Mouse (Mus musculus) lung, embryonic 14.5 days (tissue): ENCODE measurements around the gene Aff3. TPM values are rescaled to one million over a fixed set of nuclear protein-coding genes. Genes with fewer than 3 reads are reported as not detected.

Experiments
- ATAC-seq: fragments of 200-750 bp; cut with Nextera tagmentation; 2 replicates; pipeline ENCODE4 v1.8.0; 2017; ENCODE audit warnings: mild to moderate bottlenecking, moderate TSS enrichment, moderate library complexity; ENCODE audit not compliant: insufficient read depth
- DNase-seq: peaks from one replicate; pipeline ENCODE4 v3.0.0-alpha.2; 2015
- H3K27ac ChIP-seq: fragments of 300-500 bp; sonication (generic); 2 replicates; pipeline ENCODE4 v1.5.1; 2014; ENCODE audit warnings: low read depth, mild to moderate bottlenecking, moderate library complexity
- H3K27me3 ChIP-seq: fragments of 300-500 bp; sonication (generic); 2 replicates; pipeline ENCODE4 v1.6.1; 2014; ENCODE audit warnings: low read length, control low read depth; ENCODE audit not compliant: insufficient read depth
- H3K36me3 ChIP-seq: fragments of 300-500 bp; sonication (generic); 2 replicates; pipeline ENCODE4 v1.6.1; 2014; ENCODE audit warnings: control low read depth; ENCODE audit not compliant: insufficient read depth
- H3K4me1 ChIP-seq: fragments of 300-500 bp; sonication (generic); 2 replicates; pipeline ENCODE4 v1.6.1; 2014; ENCODE audit warnings: antibody characterized with exemption, control low read depth; ENCODE audit not compliant: insufficient read depth
- H3K4me2 ChIP-seq: fragments of 300-500 bp; sonication (generic); 2 replicates; pipeline ENCODE4 v1.6.1; 2014; ENCODE audit warnings: mild to moderate bottlenecking
- H3K4me3 ChIP-seq: fragments of 300-500 bp; sonication (generic); 2 replicates; pipeline ENCODE4 v1.5.1; 2014; ENCODE audit warnings: low read depth, low read length
- H3K9ac ChIP-seq: fragments of 300-500 bp; sonication (generic); 2 replicates; pipeline ENCODE4 v1.6.1; 2014
- H3K9me3 ChIP-seq: fragments of 300-500 bp; sonication (generic); 2 replicates; pipeline ENCODE4 v1.6.1; 2016; ENCODE audit warnings: low read depth, low read length, control low read depth
- CTCF ChIP-seq: IDR thresholded peaks from 2 replicates; pipeline ENCODE4 v1.5.1; 2016; ENCODE audit warnings: antibody characterized with exemption, low read depth
- WGBS: fragments of 180-500 bp; shearing (Covaris S2); extraction: QIAGEN DNeasy Blood & Tissue Kit; methylation state at CpG from one replicate; pipeline ENCODE4 v1.1.7; 2014; 5-methylcytosine and 5-hydroxymethylcytosine counted together
- polyA plus RNA-seq: library from polyadenylated mRNA; unstranded; fragments of >200 nt; fragmentation: Nextera tagmentation; extraction: Ambion mirVana; gene quantifications from 2 replicates; pipeline ENCODE4 v1.2.1, GENCODE M21; 2014

Aff3 gene
- polyA plus RNA-seq, 1 experiment from 2014 or later = 15.2 TPM

- no peak overlapping the region for H3K4me3 ChIP-seq
- H3K4me1 ChIP-seq = no peaks in the 10 kb centered on the region
- H3K9me3 ChIP-seq = no peaks in the 10 kb centered on the region
- 44% methylated on average over 3 of the region's 3 CpGs for WGBS
- no peaks in the 10 kb centered on the region for H3K36me3 ChIP-seq
- no peak for TF ChIP-seq CTCF
- no peak for DNase-seq
- H3K27ac ChIP-seq = no peak overlapping the region
- no peak overlapping the region for H3K9ac ChIP-seq
- H3K27me3 ChIP-seq = no peaks in the 10 kb centered on the region
- no peak overlapping the region for H3K4me2 ChIP-seq
- no peak for ATAC-seq
These were observed 356.1 kb downstream of the Aff3 start for GRCm38 (mm10) chr1:38308705-38308996.

GRCm38 (mm10) chr1:38307821-38308704, 356.7 kb downstream of the Aff3 start:
- Histone ChIP-seq H3K4me2 (no peak overlapping the region), H3K9ac (no peak overlapping the region), H3K4me3 (no peak overlapping the region), H3K27me3 (no peaks in the 10 kb centered on the region), H3K4me1 (no peaks in the 10 kb centered on the region), H3K9me3 (no peaks in the 10 kb centered on the region), H3K27ac (peak overlapping the region; percentile 40), H3K36me3 (no peaks in the 10 kb centered on the region)
- WGBS = 65% methylated on average over 7 of the region's 7 CpGs
- DNase-seq (peak; percentile 63), ATAC-seq (peak; percentile 58; the same call in 1 of the 2 replicates)
- TF ChIP-seq CTCF = no peak

GRCm38 (mm10) chr1:38307234-38307633, 357.5 kb downstream of the Aff3 start:
- H3K9me3 ChIP-seq = no peaks in the 10 kb centered on the region
- no peak overlapping the region for H3K4me2 ChIP-seq
- 94% methylated on average over 11 of the region's 11 CpGs for WGBS
- no peak overlapping the region for H3K27ac ChIP-seq
- H3K4me3 ChIP-seq = no peak overlapping the region
- no peak for ATAC-seq
- no peaks in the 10 kb centered on the region for H3K27me3 ChIP-seq
- peak; percentile 46 for TF ChIP-seq CTCF
- H3K4me1 ChIP-seq = no peaks in the 10 kb centered on the region
- H3K36me3 ChIP-seq = no peaks in the 10 kb centered on the region
- H3K9ac ChIP-seq = no peak overlapping the region
- DNase-seq = no peak

GRCm38 (mm10) chr1:38306146-38306545, 358.6 kb downstream of the Aff3 start:
- Histone ChIP-seq H3K27ac (no peak overlapping the region), H3K4me2 (no peak overlapping the region), H3K4me1 (no peaks in the 10 kb centered on the region), H3K9me3 (no peaks in the 10 kb centered on the region), H3K36me3 (no peaks in the 10 kb centered on the region), H3K9ac (no peak overlapping the region), H3K4me3 (no peak overlapping the region), H3K27me3 (no peaks in the 10 kb centered on the region)
- DNase-seq = no peak
- 85% methylated on average over 7 of the region's 7 CpGs for WGBS
- no peak for TF ChIP-seq CTCF
- no peak for ATAC-seq

GRCm38 (mm10) chr1:38304376-38304775, 360.4 kb downstream of the Aff3 start:
- no peak for ATAC-seq
- 59% methylated on average over 11 of the region's 11 CpGs for WGBS
- DNase-seq = no peak
- no peaks in the 10 kb centered on the region for H3K36me3 ChIP-seq
- no peak overlapping the region for H3K4me3 ChIP-seq
- H3K27me3 ChIP-seq = no peaks in the 10 kb centered on the region
- H3K4me2 ChIP-seq = no peak overlapping the region
- 0 out of 2 replicates have a peak overlapping the region, but pooled peaks have one; percentile 27 for H3K27ac ChIP-seq
- H3K9ac ChIP-seq = no peak overlapping the region
- H3K4me1 ChIP-seq = no peaks in the 10 kb centered on the region
- H3K9me3 ChIP-seq = no peaks in the 10 kb centered on the region
- no peak for TF ChIP-seq CTCF

- Histone ChIP-seq H3K36me3 (no peaks in the 10 kb centered on the region), H3K27ac (no peak overlapping the region), H3K4me1 (no peaks in the 10 kb centered on the region), H3K9me3 (no peaks in the 10 kb centered on the region), H3K4me2 (no peak overlapping the region), H3K27me3 (no peaks in the 10 kb centered on the region), H3K9ac (no peak overlapping the region), H3K4me3 (no peak overlapping the region)
- TF ChIP-seq CTCF = no peak
- ATAC-seq = no peak
- DNase-seq = no peak
- 76% methylated on average over 3 of the region's 3 CpGs for WGBS
These were observed 366.5 kb downstream of the Aff3 start for GRCm38 (mm10) chr1:38298291-38298690.

- Histone ChIP-seq H3K9me3 (no peaks in the 10 kb centered on the region), H3K4me2 (no peak overlapping the region), H3K4me1 (no peaks in the 10 kb centered on the region), H3K4me3 (no peak overlapping the region), H3K27me3 (no peaks in the 10 kb centered on the region), H3K36me3 (no peaks in the 10 kb centered on the region), H3K9ac (no peak overlapping the region), H3K27ac (no peak overlapping the region)
- 72% methylated on average over 6 of the region's 6 CpGs for WGBS
- no peak for TF ChIP-seq CTCF
- ATAC-seq = no peak
- no peak for DNase-seq
These were observed 369.8 kb downstream of the Aff3 start for GRCm38 (mm10) chr1:38294906-38295305.
